Comparison of ENCODE assay signal across 26 mouse cellular contexts in the genomic region with DNA sequence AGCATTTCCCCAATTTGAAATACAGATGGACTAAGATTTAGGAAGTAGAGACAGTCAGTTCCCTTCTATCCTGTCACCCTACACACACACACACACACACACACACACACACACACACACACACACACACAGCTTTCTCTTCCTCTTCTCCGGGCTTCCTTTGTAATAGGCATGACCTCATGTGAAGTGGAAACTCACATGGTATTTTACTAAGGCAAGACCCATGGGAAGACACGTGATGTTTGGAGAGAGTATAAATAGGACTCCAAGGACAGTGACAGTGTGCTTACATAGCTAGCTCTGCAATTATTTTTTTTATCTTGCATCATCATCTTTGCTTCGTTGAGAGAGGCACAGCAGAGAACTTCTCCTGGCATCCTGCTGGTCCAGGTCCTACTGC.
"Had no signal": no experiment of that assay in that cellular context is flagged by ENCODE, and none has a peak within 500 bp of the region (broad histone marks: within the 10 kb centered on the region; RNA-seq: fewer than 3 reads in every experiment).

No protein-coding gene starts in this region.

- H3K4me3 ChIP-seq: heart, embryonic 10.5 days; heart, embryonic 12.5 days; hindbrain, embryonic 10.5 days; hindbrain, embryonic 12.5 days; intestine, embryonic 15.5 days; layer of hippocampus, adult 2 months; limb, embryonic 13.5 days; limb, embryonic 15.5 days; liver, embryonic 12.5 days had no signal

- ATAC-seq: hindbrain, embryonic 16.5 days; inflammation-experienced regulatory T-cells, adult 6 months; intestine, embryonic 15.5 days; intestine, postnatal 0 days; liver, embryonic 12.5 days had no signal

- H3K9me3 ChIP-seq: heart, embryonic 10.5 days; heart, embryonic 12.5 days; hindbrain, embryonic 10.5 days; hindbrain, embryonic 12.5 days; intestine, embryonic 15.5 days; limb, embryonic 15.5 days; liver, embryonic 12.5 days had no signal

- H3K9ac ChIP-seq: heart, embryonic 12.5 days; hindbrain, embryonic 12.5 days; hindbrain, embryonic 14.5 days; intestine, embryonic 15.5 days; limb, embryonic 13.5 days; limb, embryonic 15.5 days; liver, embryonic 12.5 days; liver, embryonic 14.5 days had no signal

- H3K36me3 ChIP-seq: heart, embryonic 10.5 days; heart, embryonic 12.5 days; hindbrain, embryonic 10.5 days; hindbrain, embryonic 12.5 days; intestine, embryonic 15.5 days; limb, embryonic 13.5 days; limb, embryonic 15.5 days; liver, embryonic 12.5 days had no signal

- H3K27me3 ChIP-seq: heart, embryonic 12.5 days; hindbrain, embryonic 12.5 days; intestine, embryonic 15.5 days; limb, embryonic 13.5 days; limb, embryonic 15.5 days; liver, embryonic 12.5 days had no signal

- H3K4me1 ChIP-seq: heart, embryonic 10.5 days; heart, embryonic 12.5 days; hindbrain, embryonic 10.5 days; hindbrain, embryonic 12.5 days; intestine, embryonic 15.5 days; limb, embryonic 13.5 days; limb, embryonic 15.5 days; liver, embryonic 12.5 days had no signal

- DNase-seq: gastrocnemius, postnatal 14 days; gastrocnemius, postnatal 36 days; heart, adult 18-20 months; heart, postnatal 10 days; heart, postnatal 4 days; kidney, adult 18-20 months; kidney, adult 8-10 months; kidney, postnatal 10 days; kidney, postnatal 25 days; kidney, postnatal 4 days; layer of hippocampus, postnatal 36 days; left cerebral cortex, postnatal 4 days had no signal

- H3K4me2 ChIP-seq: heart, embryonic 12.5 days; hindbrain, embryonic 12.5 days; hindbrain, embryonic 14.5 days; intestine, embryonic 15.5 days; limb, embryonic 13.5 days; limb, embryonic 15.5 days; liver, embryonic 12.5 days had no signal

- H3K27ac ChIP-seq: heart, embryonic 10.5 days; hindbrain, embryonic 10.5 days; hindbrain, embryonic 12.5 days; hindbrain, embryonic 14.5 days; intestine, embryonic 15.5 days; layer of hippocampus, adult 2 months; limb, embryonic 13.5 days; limb, embryonic 15.5 days; liver, embryonic 12.5 days; liver, embryonic 14.5 days had no signal
